Mouse (Mus musculus): Measurements from ENCODE around the gene Rec114.

Gene Rec114

DNA sequence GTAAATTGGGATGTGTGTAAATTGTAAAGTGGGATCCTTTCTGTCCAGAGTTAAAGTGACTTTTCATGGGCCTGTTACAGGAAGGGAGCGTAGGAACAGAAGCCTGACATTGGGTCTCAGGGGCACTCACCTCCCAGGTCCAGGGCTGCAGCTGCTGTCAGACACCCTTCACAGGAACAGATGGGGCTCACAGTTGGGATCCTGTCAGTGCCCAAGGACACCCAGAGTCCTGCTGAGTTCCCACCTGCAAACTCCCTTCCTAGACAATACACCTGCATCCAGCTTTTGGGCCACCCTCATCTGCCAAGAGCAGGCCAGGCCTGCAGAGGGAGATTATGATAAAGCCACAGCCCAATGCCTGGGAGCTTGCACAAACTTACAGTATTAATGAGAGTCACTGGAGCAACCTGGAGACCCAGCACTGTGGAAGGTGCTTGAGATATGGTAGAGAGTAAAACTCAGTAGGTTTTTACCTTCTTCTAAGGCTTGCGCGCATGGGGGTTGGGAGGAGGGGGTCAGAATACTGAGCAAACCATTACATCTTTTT lies at the start of gene Rec114:
Rec114 (minus strand) TSS at position 263 of the 547 bp plus-strand sequence.
- no peak for DNase-seq (ENCODE audit: low read depth)

- no peak for DNase-seq (ENCODE audit: low read depth)
These were observed 45.7 kb upstream of the Rec114 start for GRCm38 (mm10) chr9:58789476-58789875.

- DNase-seq (ENCODE audit: low read depth): no peak
These were observed 31.6 kb upstream of the Rec114 start for GRCm38 (mm10) chr9:58775363-58775762.

DNA sequence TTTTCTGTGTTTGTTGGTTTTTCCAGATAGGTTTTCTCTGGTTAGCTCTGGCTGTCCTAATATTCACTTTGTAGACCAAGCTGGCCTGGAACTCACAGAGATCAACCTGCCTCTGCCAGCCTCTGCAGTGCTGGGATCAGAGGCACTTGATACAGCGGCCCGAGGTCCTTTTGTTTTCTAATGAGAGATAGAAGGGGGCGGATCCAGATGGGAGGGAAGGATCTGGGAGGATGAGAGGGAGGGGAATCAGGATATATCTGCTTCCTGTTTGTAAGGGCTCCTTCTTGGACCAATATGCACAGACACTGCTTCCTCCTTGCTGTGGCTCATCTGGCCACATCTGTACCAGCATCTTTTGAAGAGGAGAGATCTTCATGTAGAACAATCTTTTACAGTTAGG lies 31.0 kb upstream of the Rec114 start:
- no peak for DNase-seq (ENCODE audit: low read depth)

GRCm38 (mm10) chr9:58769943-58770342 lies 26.2 kb upstream of the Rec114 start:
- no peak for DNase-seq (ENCODE audit: low read depth)

DNA sequence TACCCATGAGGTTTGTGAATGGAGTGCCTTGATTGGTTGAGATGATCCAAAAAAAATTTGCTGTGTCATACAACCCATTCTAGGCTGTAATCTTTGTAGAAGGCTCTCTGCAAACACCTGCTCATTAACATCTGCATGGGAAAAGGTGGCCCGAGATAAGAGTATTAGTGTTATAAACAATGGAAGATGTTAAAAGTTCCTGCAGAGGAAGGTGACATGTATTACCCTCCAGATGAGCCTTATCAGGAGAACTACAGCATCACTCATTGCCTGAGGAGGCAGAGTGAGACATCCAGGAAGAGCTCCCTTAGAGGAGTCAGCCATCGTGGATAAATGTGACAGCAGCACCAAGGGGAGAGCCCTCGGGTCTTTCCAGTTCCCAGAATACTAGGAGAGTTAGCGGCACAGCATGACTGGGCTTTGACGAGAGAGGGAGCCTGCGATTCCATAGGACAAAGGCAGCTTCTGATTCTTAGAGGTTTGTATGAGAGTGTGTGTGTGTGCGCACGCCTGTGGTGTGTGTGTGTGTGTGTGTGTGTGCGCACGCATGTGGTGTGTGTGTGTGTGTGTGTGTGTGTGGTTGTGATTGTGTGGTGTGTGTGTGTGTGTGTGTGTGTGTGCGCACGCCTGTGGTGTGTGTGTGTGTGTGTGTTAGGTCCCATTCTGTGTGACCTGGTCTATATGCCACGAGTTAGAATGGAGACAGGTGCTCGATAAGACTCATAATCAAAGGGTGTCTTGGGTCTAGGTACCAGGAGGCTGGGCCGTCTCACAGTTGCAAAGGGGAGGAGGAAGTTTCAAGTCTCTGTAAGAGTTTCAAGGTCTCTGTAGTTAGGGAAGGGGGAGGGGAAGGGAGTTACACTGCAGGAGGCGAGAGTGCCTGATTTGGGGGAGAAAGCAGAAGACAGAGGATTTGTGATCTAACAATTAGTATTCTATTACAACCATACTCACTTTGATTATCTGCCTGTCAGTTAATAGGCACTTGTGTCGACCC lies 23.5 kb upstream of the Rec114 start:
- DNase-seq (ENCODE audit: low read depth): peak; percentile 34

- DNase-seq (ENCODE audit: low read depth): no peak
These were observed 20.6 kb upstream of the Rec114 start for GRCm38 (mm10) chr9:58764354-58764753.

DNA sequence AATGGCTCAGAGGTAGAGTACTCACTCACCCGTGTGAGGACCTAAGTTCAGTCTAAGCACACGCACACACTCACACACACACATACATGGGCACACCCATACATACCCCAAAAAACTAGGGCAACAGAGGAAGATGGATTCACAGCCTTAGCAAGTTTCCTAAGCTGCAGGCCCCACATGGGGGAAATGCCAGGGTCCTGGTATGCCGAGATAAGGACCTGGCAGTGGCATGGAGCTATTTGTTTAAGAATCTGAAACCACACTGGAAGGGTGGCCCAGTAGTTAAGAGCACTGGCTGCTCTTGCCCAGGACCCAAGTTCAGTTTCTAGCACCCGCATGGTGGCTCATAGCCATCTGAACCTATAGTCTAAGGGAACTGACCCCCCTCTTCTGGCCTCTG lies 19.4 kb upstream of the Rec114 start:
- DNase-seq (ENCODE audit: low read depth): no peak

DNA sequence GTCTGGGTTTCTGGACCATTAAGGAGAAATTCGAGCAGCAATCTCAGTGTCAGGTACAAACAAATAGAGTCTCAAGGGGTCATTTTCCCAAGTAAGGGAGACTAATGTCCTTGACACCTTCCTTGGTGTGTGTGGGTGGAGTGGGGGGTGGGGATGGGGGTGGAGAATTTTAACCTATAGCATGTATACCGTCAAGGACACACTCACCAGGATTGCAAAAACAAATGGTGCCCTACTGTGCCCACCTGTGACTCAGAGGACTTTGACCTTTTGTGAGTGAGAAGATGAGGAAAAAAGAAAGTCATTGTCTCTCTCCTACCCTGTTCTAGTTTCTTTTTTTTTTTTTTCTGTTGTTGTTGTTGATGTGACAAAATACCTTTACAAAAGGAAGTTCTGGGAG lies 18.3 kb upstream of the Rec114 start:
- DNase-seq (ENCODE audit: low read depth): no peak

GRCm38 (mm10) chr9:58758754-58759153 lies 15.0 kb upstream of the Rec114 start:
- DNase-seq (ENCODE audit: low read depth): no peak

GRCm38 (mm10) chr9:58756371-58757132 lies 12.8 kb upstream of the Rec114 start:
- no peak for DNase-seq (ENCODE audit: low read depth)

DNA sequence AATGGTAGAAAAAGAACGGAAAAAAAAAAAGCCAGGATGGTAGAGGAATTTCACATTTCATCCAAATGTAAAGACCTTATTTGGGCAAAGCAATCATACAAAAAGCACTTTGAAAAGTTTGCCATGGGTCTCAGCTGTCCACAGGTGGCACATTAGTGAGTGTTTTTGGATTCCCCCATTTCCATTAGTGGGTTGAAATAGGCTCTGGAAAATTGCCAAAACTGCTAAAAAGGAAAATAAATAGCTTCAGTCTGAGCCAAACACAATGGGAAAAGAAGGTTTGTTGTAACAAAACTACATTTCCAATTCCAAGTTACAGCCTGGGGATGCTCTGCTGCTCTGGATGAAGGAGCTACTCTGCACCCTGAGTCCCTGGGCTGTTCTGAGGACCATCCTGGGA lies 9.8 kb upstream of the Rec114 start:
- DNase-seq (ENCODE audit: low read depth): no peak

DNA sequence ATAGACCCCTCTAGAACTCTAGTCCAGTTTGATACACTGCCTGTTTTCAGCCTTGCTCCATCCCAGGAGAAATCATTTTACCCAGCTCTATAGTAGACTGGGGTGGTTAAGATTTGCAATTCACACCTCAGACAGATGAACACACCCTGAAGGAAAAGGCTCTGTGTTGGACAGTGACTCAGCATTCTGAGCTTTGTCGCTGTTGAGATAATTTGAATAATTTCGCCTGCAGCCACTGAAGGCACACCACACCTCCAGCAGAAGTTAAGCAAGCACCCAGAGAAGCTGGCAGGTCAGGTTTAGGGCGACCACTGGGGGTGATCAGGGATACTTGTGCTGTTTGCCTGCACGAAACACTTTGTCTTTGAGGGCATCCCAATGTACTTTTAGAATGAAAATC lies 4.4 kb upstream of the Rec114 start:
- peak; percentile 43 for DNase-seq (ENCODE audit: low read depth)

DNA sequence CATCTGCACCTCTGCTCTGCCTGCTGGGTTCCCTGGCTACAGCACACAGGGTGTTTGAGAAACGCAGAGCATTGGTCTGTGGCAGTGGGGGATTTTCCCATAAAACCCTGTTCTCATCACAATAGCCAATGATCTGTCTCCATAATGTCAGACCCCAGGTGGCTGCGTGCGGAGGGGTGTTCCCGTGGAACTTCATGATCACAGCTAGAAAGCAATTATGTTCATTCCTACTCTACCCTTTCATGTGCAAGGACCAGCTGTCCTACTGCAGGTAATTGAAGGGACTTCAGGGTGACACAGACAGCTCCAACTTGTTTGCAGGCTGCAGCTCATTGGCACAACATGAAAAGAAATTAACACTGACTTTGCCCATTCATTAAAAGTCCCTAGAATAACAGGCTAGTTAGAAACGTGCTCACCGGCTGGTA lies 3.6 kb upstream of the Rec114 start:
- no peak for DNase-seq (ENCODE audit: low read depth)

GRCm38 (mm10) chr9:58742692-58743091 lies 1.1 kb downstream of the Rec114 start:
- DNase-seq (ENCODE audit: low read depth): no peak

GRCm38 (mm10) chr9:58741369-58741768 lies 2.4 kb downstream of the Rec114 start:
- no peak for DNase-seq (ENCODE audit: low read depth)

- no peak for DNase-seq (ENCODE audit: low read depth)
These were observed 4.0 kb downstream of the Rec114 start for GRCm38 (mm10) chr9:58739791-58740190.

- no peak for DNase-seq (ENCODE audit: low read depth)
These were observed 20.6 kb downstream of the Rec114 start for GRCm38 (mm10) chr9:58723165-58723564.

DNA sequence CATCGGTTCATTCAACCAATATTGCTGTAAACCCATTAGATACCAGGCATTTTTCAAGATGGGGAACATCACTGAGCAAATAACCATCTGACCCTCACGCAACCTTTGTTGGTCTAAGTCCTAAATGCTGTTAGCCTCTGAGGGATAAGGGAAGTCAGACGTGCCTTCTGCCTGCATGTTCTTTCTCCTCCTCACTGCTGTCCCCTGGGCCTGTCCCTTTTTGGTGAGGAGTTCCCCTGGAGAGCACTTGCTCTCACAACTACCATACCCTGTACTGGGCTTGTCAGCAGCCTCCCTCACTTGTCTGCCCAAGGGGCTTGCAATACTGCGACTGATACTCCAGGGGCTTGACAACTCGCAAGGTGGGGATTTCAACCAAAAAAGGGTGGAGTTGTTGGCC lies 21.6 kb downstream of the Rec114 start:
- no peak for DNase-seq (ENCODE audit: low read depth)

DNA sequence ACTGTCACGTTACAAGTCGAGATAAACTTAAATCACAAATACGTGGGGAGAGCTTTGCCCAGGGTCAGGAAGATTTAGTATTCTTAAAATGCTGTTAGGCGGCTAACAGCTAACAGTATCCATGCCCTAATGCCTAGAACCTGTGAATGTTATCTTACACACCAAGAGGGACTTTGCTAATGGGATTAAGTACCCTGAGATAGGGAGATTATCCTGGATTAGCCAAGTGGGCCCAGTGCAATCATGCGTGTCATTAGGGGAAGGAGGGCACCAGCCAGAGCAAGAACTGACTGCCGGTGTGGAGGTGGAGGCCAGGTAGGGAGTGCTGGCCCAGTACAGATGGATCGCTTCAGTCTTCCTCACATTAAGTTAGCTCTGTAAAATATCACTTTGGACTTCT lies 22.7 kb downstream of the Rec114 start:
- no peak for DNase-seq (ENCODE audit: low read depth)

- DNase-seq (ENCODE audit: low read depth): no peak
These were observed 23.6 kb downstream of the Rec114 start for GRCm38 (mm10) chr9:58720167-58720566.

DNA sequence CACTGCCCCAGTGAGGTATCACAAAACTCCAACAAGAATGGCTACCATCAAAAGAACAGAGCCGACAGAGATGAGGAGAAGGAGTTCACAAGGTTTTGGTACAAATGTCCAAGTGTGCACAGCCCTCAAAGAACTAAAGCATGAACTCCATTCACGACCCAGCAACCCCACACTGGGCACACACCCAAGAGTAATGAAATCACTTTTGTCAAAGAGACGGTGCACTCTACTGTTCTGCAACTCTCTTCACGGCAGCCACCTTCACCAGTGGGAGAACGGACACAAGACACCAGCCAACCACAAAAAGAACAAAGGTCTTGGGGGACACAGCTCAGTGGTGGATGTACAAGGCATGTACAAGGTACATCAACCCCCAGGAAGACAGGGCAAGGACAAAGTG lies 24.3 kb downstream of the Rec114 start:
- no peak for DNase-seq (ENCODE audit: low read depth)

- DNase-seq (ENCODE audit: low read depth): peak; percentile 32
These were observed 24.8 kb downstream of the Rec114 start for GRCm38 (mm10) chr9:58718964-58719363.
